Mouse (Mus musculus) liver, postnatal 0 days (tissue): ENCODE measurements around the gene Magee1.

ENCODE experiments used
- CTCF ChIP-seq: sonication (generic); IDR thresholded peaks from 2 replicates; pipeline ENCODE4 v1.5.1; 2016; ENCODE audit warnings: antibody characterized with exemption, low read depth
- EP300 ChIP-seq: IDR thresholded peaks from 2 replicates; pipeline ENCODE4 v1.6.1; 2016; ENCODE audit warnings: antibody characterized with exemption, low read depth, mild to moderate bottlenecking

GRCm38 (mm10) chrX:105079151-105079550, 41.0 kb upstream of the Magee1 start:
- TF ChIP-seq CTCF (no peak), EP300 (no peak)
